Mouse (Mus musculus): ENCODE measurements around the gene Abca17.

DNA sequence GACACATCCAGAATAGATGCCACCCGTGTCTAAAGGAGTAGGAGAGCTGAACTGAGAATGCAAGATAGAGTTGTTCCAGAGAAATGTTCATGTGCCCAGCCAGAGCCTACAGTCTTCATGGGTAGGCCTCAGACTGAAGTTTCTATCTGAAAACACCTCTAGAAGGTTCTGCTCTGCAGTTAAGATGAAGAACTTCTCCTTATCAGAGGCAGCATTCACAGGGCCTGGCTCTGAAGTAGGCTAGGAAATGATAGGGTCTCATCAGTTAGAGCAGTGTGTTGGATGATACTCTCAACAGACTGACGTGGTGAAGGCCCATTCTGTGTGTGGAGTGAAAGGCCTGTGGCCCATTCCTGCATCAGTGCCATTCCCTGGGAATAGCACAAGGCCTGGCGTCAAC, 3.1 kb upstream of the Abca17 start:
- TF ChIP-seq GATA1 (IDR thresholded peaks at IDR 0.05; ENCODE audit: low read length) (peak; percentile 51), TAL1 (IDR thresholded peaks at IDR 0.05; ENCODE audit: low read length) (peak; percentile 54; the same call in 2 of the 3 replicates)
